Mouse (Mus musculus) forebrain, embryonic 13.5 days (tissue): ENCODE results near the gene Fam3c. TPM values are rescaled to one million over a fixed set of nuclear protein-coding genes. Genes with fewer than 3 reads are reported as not detected.

Experiments used
- ATAC-seq: fragments of 200-750 bp; cut with Nextera tagmentation; 2 replicates; pipeline ENCODE4 v1.8.0; 2017
- H3K27ac ChIP-seq: fragments of 300-500 bp; sonication (generic); 2 replicates; pipeline ENCODE4 v1.5.1; 2015; ENCODE audit warnings: inconsistent platforms, mild to moderate bottlenecking, moderate library complexity
- H3K27me3 ChIP-seq: fragments of 300-500 bp; sonication (generic); 2 replicates; pipeline ENCODE4 v1.6.1; 2015; ENCODE audit warnings: mild to moderate bottlenecking, inconsistent platforms
- H3K36me3 ChIP-seq: fragments of 300-500 bp; sonication (generic); 2 replicates; pipeline ENCODE4 v1.6.1; 2015; ENCODE audit warnings: mild to moderate bottlenecking, inconsistent platforms; ENCODE audit not compliant: poor library complexity, severe bottlenecking
- H3K4me1 ChIP-seq: fragments of 300-500 bp; sonication (generic); 2 replicates; pipeline ENCODE4 v1.6.1; 2015; ENCODE audit warnings: inconsistent platforms
- H3K4me2 ChIP-seq: fragments of 300-500 bp; sonication (generic); 2 replicates; pipeline ENCODE4 v1.6.1; 2015; ENCODE audit warnings: inconsistent platforms, mild to moderate bottlenecking, moderate library complexity
- H3K4me3 ChIP-seq: fragments of 300-500 bp; sonication (generic); 2 replicates; pipeline ENCODE4 v1.5.1; 2015; ENCODE audit warnings: mild to moderate bottlenecking, inconsistent platforms
- H3K9ac ChIP-seq: fragments of 300-500 bp; sonication (generic); 2 replicates; pipeline ENCODE4 v1.6.1; 2015; ENCODE audit warnings: mild to moderate bottlenecking, inconsistent platforms
- H3K9me3 ChIP-seq: fragments of 300-500 bp; sonication (generic); replicated peaks from 2 replicates; pipeline ENCODE4 v1.6.1; 2016; ENCODE audit warnings: inconsistent platforms
- WGBS: fragments of 180-500 bp; shearing (Covaris S2); methylation state at CpG from one replicate; pipeline ENCODE4 v1.1.7; 2015; 5-methylcytosine and 5-hydroxymethylcytosine counted together
- polyA plus RNA-seq: library from polyadenylated mRNA; unstranded; fragments of >200 nt; fragmentation: Nextera tagmentation; extraction: Ambion mirVana; gene quantifications from 2 replicates; pipeline ENCODE4 v1.2.1, GENCODE M21; 2015

Fam3c gene
- polyA plus RNA-seq, 1 experiment from 2014 or later: 32.9 TPM

- no peaks in the 10 kb centered on the region for H3K9me3 ChIP-seq
- H3K27me3 ChIP-seq: no peaks in the 10 kb centered on the region
- H3K4me2 ChIP-seq: no peak overlapping the region
- WGBS: 100% methylated on average over 1 of the region's 1 CpGs
- H3K27ac ChIP-seq: no peak overlapping the region
- no peaks in the 10 kb centered on the region for H3K4me1 ChIP-seq
- no peaks in the 10 kb centered on the region for H3K36me3 ChIP-seq
- no peak overlapping the region for H3K4me3 ChIP-seq
- H3K9ac ChIP-seq: no peak overlapping the region
- no peak for ATAC-seq
Observed at GRCm38 (mm10) chr6:22379831-22380230, 23.8 kb upstream of the Fam3c start.

- Histone ChIP-seq H3K4me1 (no peaks in the 10 kb centered on the region), H3K4me3 (no peak overlapping the region), H3K27me3 (no peaks in the 10 kb centered on the region), H3K36me3 (no peaks in the 10 kb centered on the region), H3K9ac (no peak overlapping the region), H3K4me2 (no peak overlapping the region), H3K27ac (no peak overlapping the region), H3K9me3 (no peaks in the 10 kb centered on the region)
- ATAC-seq: no peak
- WGBS: 82% methylated on average over 5 of the region's 5 CpGs
Observed at GRCm38 (mm10) chr6:22378462-22378861, 22.4 kb upstream of the Fam3c start.

GRCm38 (mm10) chr6:22374791-22375190, 18.7 kb upstream of the Fam3c start:
- Histone ChIP-seq H3K36me3 (no peaks in the 10 kb centered on the region), H3K9me3 (no peaks in the 10 kb centered on the region), H3K27ac (no peak overlapping the region), H3K27me3 (no peaks in the 10 kb centered on the region), H3K4me1 (no peaks in the 10 kb centered on the region), H3K4me2 (no peak overlapping the region), H3K4me3 (no peak overlapping the region), H3K9ac (no peak overlapping the region)
- WGBS: 82% methylated on average over 3 of the region's 3 CpGs
- no peak for ATAC-seq

- H3K9ac ChIP-seq: no peak overlapping the region
- no peaks in the 10 kb centered on the region for H3K4me1 ChIP-seq
- H3K27me3 ChIP-seq: no peaks in the 10 kb centered on the region
- no peaks in the 10 kb centered on the region for H3K36me3 ChIP-seq
- no peak overlapping the region for H3K27ac ChIP-seq
- no peak overlapping the region for H3K4me2 ChIP-seq
- 83% methylated on average over 2 of the region's 2 CpGs for WGBS
- H3K9me3 ChIP-seq: no peaks in the 10 kb centered on the region
- ATAC-seq: no peak
- no peak overlapping the region for H3K4me3 ChIP-seq
Observed at GRCm38 (mm10) chr6:22373476-22373875, 17.4 kb upstream of the Fam3c start.

GRCm38 (mm10) chr6:22366977-22367376, 10.9 kb upstream of the Fam3c start:
- Histone ChIP-seq H3K9me3 (no peaks in the 10 kb centered on the region), H3K27ac (no peak overlapping the region), H3K4me1 (no peaks in the 10 kb centered on the region), H3K9ac (no peak overlapping the region), H3K4me2 (no peak overlapping the region), H3K27me3 (no peaks in the 10 kb centered on the region), H3K36me3 (no peaks in the 10 kb centered on the region), H3K4me3 (no peak overlapping the region)
- WGBS: 96% methylated on average over 2 of the region's 2 CpGs
- ATAC-seq: no peak

GRCm38 (mm10) chr6:22363590-22363989, 7.5 kb upstream of the Fam3c start:
- no peaks in the 10 kb centered on the region for H3K27me3 ChIP-seq
- H3K4me1 ChIP-seq: no peaks in the 10 kb centered on the region
- no peak overlapping the region for H3K4me2 ChIP-seq
- H3K27ac ChIP-seq: no peak overlapping the region
- H3K9ac ChIP-seq: no peak overlapping the region
- no peaks in the 10 kb centered on the region for H3K36me3 ChIP-seq
- 84% methylated on average over 3 of the region's 3 CpGs for WGBS
- no peak overlapping the region for H3K4me3 ChIP-seq
- no peaks in the 10 kb centered on the region for H3K9me3 ChIP-seq
- ATAC-seq: no peak

GRCm38 (mm10) chr6:22361941-22362340, 5.9 kb upstream of the Fam3c start:
- ATAC-seq: no peak
- Histone ChIP-seq H3K27ac (no peak overlapping the region), H3K9me3 (0 out of 2 replicates have a peak, but pooled peaks cover 3% of the 10 kb centered on the region), H3K4me1 (no peaks in the 10 kb centered on the region), H3K4me2 (no peak overlapping the region), H3K9ac (no peak overlapping the region), H3K4me3 (no peak overlapping the region), H3K36me3 (no peaks in the 10 kb centered on the region), H3K27me3 (no peaks in the 10 kb centered on the region)
- 73% methylated on average over 3 of the region's 3 CpGs for WGBS

- Histone ChIP-seq H3K9me3 (0 out of 2 replicates have a peak, but pooled peaks cover 3% of the 10 kb centered on the region), H3K36me3 (no peaks in the 10 kb centered on the region), H3K9ac (no peak overlapping the region), H3K4me3 (no peak overlapping the region), H3K27me3 (no peaks in the 10 kb centered on the region), H3K27ac (no peak overlapping the region), H3K4me2 (no peak overlapping the region), H3K4me1 (peaks cover 13% of the 10 kb centered on the region)
- 79% methylated on average over 1 of the region's 1 CpGs for WGBS
- ATAC-seq: no peak
Observed at GRCm38 (mm10) chr6:22359019-22359418, 3.0 kb upstream of the Fam3c start.

- ATAC-seq: no peak
Observed at GRCm38 (mm10) chr6:22357351-22357750, 1.3 kb upstream of the Fam3c start.

GRCm38 (mm10) chr6:22355396-22356085, 502 bp downstream of the Fam3c start:
- Histone ChIP-seq H3K27me3 (no peaks in the 10 kb centered on the region), H3K9ac (peak overlapping the region; percentile 87), H3K4me3 (peak overlapping the region; percentile 69), H3K27ac (peak overlapping the region; percentile 79), H3K4me1 (peaks cover 19% of the 10 kb centered on the region), H3K36me3 (no peaks in the 10 kb centered on the region), H3K4me2 (peak overlapping the region; percentile 65), H3K9me3 (0 out of 2 replicates have a peak, but pooled peaks cover 3% of the 10 kb centered on the region)
- no peak for ATAC-seq
- 3% methylated on average over 48 of the region's 62 CpGs for WGBS

More at GRCm38 (mm10) chr6:22357351-22357750, 1.3 kb upstream of the Fam3c start:
- Histone ChIP-seq H3K4me2 (no peak overlapping the region), H3K36me3 (no peaks in the 10 kb centered on the region), H3K27ac (no peak overlapping the region), H3K4me3 (no peak overlapping the region), H3K4me1 (peaks cover 19% of the 10 kb centered on the region), H3K9me3 (0 out of 2 replicates have a peak, but pooled peaks cover 3% of the 10 kb centered on the region), H3K9ac (no peak overlapping the region), H3K27me3 (no peaks in the 10 kb centered on the region)
- 95% methylated on average over 4 of the region's 4 CpGs for WGBS

GRCm38 (mm10) chr6:22354675-22355074, 1.4 kb downstream of the Fam3c start:
- Histone ChIP-seq H3K27ac (no peak overlapping the region), H3K9me3 (0 out of 2 replicates have a peak, but pooled peaks cover 3% of the 10 kb centered on the region), H3K9ac (no peak overlapping the region), H3K36me3 (no peaks in the 10 kb centered on the region), H3K4me2 (peak overlapping the region; percentile 65), H3K27me3 (no peaks in the 10 kb centered on the region), H3K4me1 (peaks cover 19% of the 10 kb centered on the region), H3K4me3 (peak overlapping the region; percentile 69)
- 82% methylated on average over 7 of the region's 7 CpGs for WGBS
- ATAC-seq: no peak

GRCm38 (mm10) chr6:22354031-22354430, 2.0 kb downstream of the Fam3c start:
- Histone ChIP-seq H3K4me3 (no peak overlapping the region), H3K9me3 (0 out of 2 replicates have a peak, but pooled peaks cover 3% of the 10 kb centered on the region), H3K36me3 (no peaks in the 10 kb centered on the region), H3K9ac (no peak overlapping the region), H3K27me3 (no peaks in the 10 kb centered on the region), H3K4me2 (no peak overlapping the region), H3K4me1 (peaks cover 19% of the 10 kb centered on the region), H3K27ac (no peak overlapping the region)
- no peak for ATAC-seq
- 77% methylated on average over 1 of the region's 1 CpGs for WGBS

- Histone ChIP-seq H3K27me3 (no peaks in the 10 kb centered on the region), H3K4me1 (peaks cover 27% of the 10 kb centered on the region), H3K4me3 (no peak overlapping the region), H3K27ac (no peak overlapping the region), H3K36me3 (no peaks in the 10 kb centered on the region), H3K4me2 (no peak overlapping the region), H3K9me3 (no peaks in the 10 kb centered on the region), H3K9ac (no peak overlapping the region)
- ATAC-seq: no peak
- WGBS: 83% methylated on average over 9 of the region's 9 CpGs
Observed at GRCm38 (mm10) chr6:22351551-22351950, 4.5 kb downstream of the Fam3c start.
